23 mouse cellular contexts compared by ENCODE assay signal in genomic region chr17:56792588-56792987, GRCm38 (mm10). TPM values are rescaled to one million over a fixed set of nuclear protein-coding genes. Genes with fewer than 3 reads are reported as not detected.
A peak's percentile ranks its signal among the peaks of the same experiment; 100 is the strongest.
DNase-seq lines count a peak whose midpoint lies in the region; ATAC-seq and TF ChIP-seq lines count a peak whose summit lies in the region.
"Had no signal": no experiment of that assay in that cellular context is flagged by ENCODE, and none has a peak within 500 bp of the region (broad histone marks: within the 10 kb centered on the region; RNA-seq: fewer than 3 reads in every experiment).

No protein-coding gene starts in this region.

- no peaks in the 10 kb centered on the region for H3K9me3 ChIP-seq in liver, embryonic 13.5 days (replicated peaks)
- no peaks in the 10 kb centered on the region for H3K9me3 ChIP-seq in liver, embryonic 11.5 days (ENCODE audit: control insufficient read depth, low read length)
- H3K9me3 ChIP-seq in liver, postnatal 0 days (ENCODE audit: low read length): no peaks in the 10 kb centered on the region
- H3K9me3 ChIP-seq: forebrain, embryonic 10.5 days; forebrain, embryonic 13.5 days; G1E; hindbrain, embryonic 12.5 days; hindbrain, embryonic 15.5 days had no signal

- no peak for TF ChIP-seq EP300 in liver, postnatal 0 days (IDR thresholded peaks at IDR 0.05; ENCODE audit: low read depth)

- H3K9ac ChIP-seq in liver, embryonic 13.5 days: peak overlapping the region; percentile 74
- no peak overlapping the region; the same call in 1 of the 2 replicates for H3K9ac ChIP-seq in liver, embryonic 11.5 days (ENCODE audit: low read depth, low read length)
- no peak overlapping the region for H3K9ac ChIP-seq in liver, postnatal 0 days (replicated peaks)
- H3K9ac ChIP-seq: forebrain, embryonic 13.5 days; hindbrain, embryonic 12.5 days; hindbrain, embryonic 15.5 days had no signal

- WGBS in liver, embryonic 13.5 days (ENCODE audit: insufficient replicate concordance): 82% methylated on average over 3 of the region's 3 CpGs
- 91% methylated on average over 3 of the region's 3 CpGs for WGBS in liver, embryonic 11.5 days
- WGBS in liver, postnatal 0 days (ENCODE audit: insufficient replicate concordance): 82% methylated on average over 3 of the region's 3 CpGs

- peak; percentile 48 for DNase-seq in adrenal gland, adult 2 months
- no peak for DNase-seq in adrenal gland, postnatal 4 days (ENCODE audit: low spot score in 2 of 2)
- no peak for DNase-seq in liver, embryonic 13.5 days
- DNase-seq in liver, embryonic 11.5 days (ENCODE audit: low spot score): no peak
- no peak for DNase-seq in liver, postnatal 0 days
- no peak for DNase-seq in frontal cortex, postnatal 25 days (ENCODE audit: low spot score in 2 of 2)
- DNase-seq: adrenal gland, postnatal 14 days; B cell, adult 2 months; cerebellum, adult 18-20 months; cerebellum, adult 9-10 months; cerebellum, postnatal 14 days; gastrocnemius, adult 2 months; gastrocnemius, postnatal 14 days; heart, adult 11 months had no signal

- no peaks in the 10 kb centered on the region for H3K27me3 ChIP-seq in liver, embryonic 13.5 days
- H3K27me3 ChIP-seq in liver, embryonic 11.5 days (replicated peaks; ENCODE audit: control insufficient read depth, insufficient read depth, low read length): no peaks in the 10 kb centered on the region
- no peaks in the 10 kb centered on the region for H3K27me3 ChIP-seq in liver, postnatal 0 days (ENCODE audit: insufficient read depth, low read length)
- H3K27me3 ChIP-seq: forebrain, embryonic 13.5 days; hindbrain, embryonic 12.5 days; hindbrain, embryonic 15.5 days; Patski had no signal

- H3K4me2 ChIP-seq in liver, embryonic 13.5 days: no peak overlapping the region
- no peak overlapping the region for H3K4me2 ChIP-seq in liver, embryonic 11.5 days
- no peak overlapping the region for H3K4me2 ChIP-seq in liver, postnatal 0 days (ENCODE audit: low read depth, low read length)
- H3K4me2 ChIP-seq: forebrain, embryonic 13.5 days; heart, embryonic 11.5 days; hindbrain, embryonic 12.5 days; hindbrain, embryonic 15.5 days had no signal

- H3K36me3 ChIP-seq in liver, embryonic 13.5 days: peaks cover 20% of the 10 kb centered on the region
- H3K36me3 ChIP-seq in liver, embryonic 11.5 days (ENCODE audit: control insufficient read depth, insufficient read depth, low read length): no peaks in the 10 kb centered on the region
- H3K36me3 ChIP-seq in liver, postnatal 0 days (replicated peaks; ENCODE audit: insufficient read depth, low read length): no peaks in the 10 kb centered on the region
- H3K36me3 ChIP-seq: hindbrain, embryonic 12.5 days; hindbrain, embryonic 15.5 days had no signal

- no peak overlapping the region for H3K4me3 ChIP-seq in liver, embryonic 13.5 days (replicated peaks)
- no peak overlapping the region for H3K4me3 ChIP-seq in liver, embryonic 11.5 days (ENCODE audit: low read depth, low read length)
- no peak overlapping the region for H3K4me3 ChIP-seq in liver, postnatal 0 days (ENCODE audit: low read depth, low read length)
- H3K4me3 ChIP-seq: forebrain, embryonic 10.5 days; forebrain, embryonic 13.5 days; gastrocnemius, adult 2 months; hindbrain, embryonic 12.5 days; hindbrain, embryonic 15.5 days had no signal

- peak overlapping the region; percentile 96 for H3K27ac ChIP-seq in liver, embryonic 13.5 days
- no peak overlapping the region for H3K27ac ChIP-seq in liver, embryonic 11.5 days (ENCODE audit: low read depth, low read length)
- H3K27ac ChIP-seq in liver, postnatal 0 days (ENCODE audit: low read depth): peak overlapping the region; percentile 68; the same call in 1 of the 2 replicates
- H3K27ac ChIP-seq: forebrain, embryonic 10.5 days; forebrain, embryonic 13.5 days; gastrocnemius, adult 2 months; hindbrain, embryonic 12.5 days; hindbrain, embryonic 15.5 days had no signal

- no peak for ATAC-seq in liver, embryonic 13.5 days (ENCODE audit: low read depth)
- no peak for ATAC-seq in liver, embryonic 11.5 days (replicated peaks; ENCODE audit: low FRiP score)
- ATAC-seq in liver, postnatal 0 days: no peak
- ATAC-seq: forebrain, embryonic 13.5 days; forebrain, embryonic 16.5 days; Patski had no signal

- no peak for TF ChIP-seq CTCF in liver, postnatal 0 days (IDR thresholded peaks at IDR 0.05; ENCODE audit: low read depth)

- peaks cover 52% of the 10 kb centered on the region for H3K4me1 ChIP-seq in liver, embryonic 13.5 days (replicated peaks)
- H3K4me1 ChIP-seq in liver, embryonic 11.5 days (replicated peaks; ENCODE audit: control insufficient read depth, insufficient read depth, low read length): peaks cover 14% of the 10 kb centered on the region; the same call in 1 of the 2 replicates
- H3K4me1 ChIP-seq in liver, postnatal 0 days (ENCODE audit: insufficient read depth): peaks cover 11% of the 10 kb centered on the region
- H3K4me1 ChIP-seq: forebrain, embryonic 13.5 days; hindbrain, embryonic 12.5 days; hindbrain, embryonic 15.5 days had no signal

RNA-seq across cellular contexts. Expression of gene Prr22, which starts 22.5 kb away (rescaled TPM):
- total RNA-seq in adrenal gland, adult 2 months (2021): under 1 TPM; 0.43 to 0.73 TPM
- 4.7 and 5.6 TPM in 2 replicates for polyA plus RNA-seq in adrenal gland, adult 2 months (2012; rRNA removed)
- under 1 TPM; 0.76 to 0.90 TPM for total RNA-seq in adrenal gland, postnatal 4 days (2021)
- polyA plus RNA-seq in liver, embryonic 13.5 days (2015; fragmentation: Nextera tagmentation; extraction: Ambion mirVana): 0.45 and 0.61 TPM in 2 replicates
- polyA plus RNA-seq in liver, embryonic 11.5 days (2014; fragmentation: Nextera tagmentation; extraction: Ambion mirVana): 1.6 and 1.8 TPM in 2 replicates
- polyA plus RNA-seq in liver, postnatal 0 days (2015; fragmentation: Nextera tagmentation; extraction: Ambion mirVana): 0.20 and 0.23 TPM in 2 replicates
- total RNA-seq: hematopoietic stem cell, adult 5-6 weeks had no signal

RNA-seq across cellular contexts. Expression of gene Dus3l, which starts 28.0 kb away (rescaled TPM):
- total RNA-seq in adrenal gland, adult 2 months (2021): 10 to 100 TPM; 30.0 to 36.2 TPM
- 104 and 121 TPM in 2 replicates for polyA plus RNA-seq in adrenal gland, adult 2 months (2012; rRNA removed)
- 10 to 100 TPM; 53.0 to 56.2 TPM for total RNA-seq in adrenal gland, postnatal 4 days (2021)
- 17.2 and 17.5 TPM in 2 replicates for polyA plus RNA-seq in liver, embryonic 13.5 days (2015; fragmentation: Nextera tagmentation; extraction: Ambion mirVana)
- 34.5 and 36.9 TPM in 2 replicates for polyA plus RNA-seq in liver, embryonic 11.5 days (2014; fragmentation: Nextera tagmentation; extraction: Ambion mirVana)
- 9.1 TPM in 2 replicates for polyA plus RNA-seq in liver, postnatal 0 days (2015; fragmentation: Nextera tagmentation; extraction: Ambion mirVana)

RNA-seq across cellular contexts. Expression of gene Nrtn, which starts 35.3 kb away (rescaled TPM):
- 1 to 10 TPM; 3.2 to 3.9 TPM for total RNA-seq in adrenal gland, adult 2 months (2021)
- 53.9 and 64.0 TPM in 2 replicates for polyA plus RNA-seq in adrenal gland, adult 2 months (2012; rRNA removed)
- total RNA-seq in adrenal gland, postnatal 4 days (2021): 1 to 10 TPM; 4.1 to 5.2 TPM
- 1.00 and 1.0 TPM in 2 replicates for polyA plus RNA-seq in liver, embryonic 13.5 days (2015; fragmentation: Nextera tagmentation; extraction: Ambion mirVana)
- 5.2 and 5.3 TPM in 2 replicates for polyA plus RNA-seq in liver, embryonic 11.5 days (2014; fragmentation: Nextera tagmentation; extraction: Ambion mirVana)
- polyA plus RNA-seq in liver, postnatal 0 days (2015; fragmentation: Nextera tagmentation; extraction: Ambion mirVana): 1.2 and 2.2 TPM in 2 replicates
- total RNA-seq: G1E; hematopoietic stem cell, adult 5-6 weeks had no signal
- polyA plus RNA-seq: G1E had no signal

RNA-seq across cellular contexts. Expression of gene Rfx2, which starts 38.2 kb away (rescaled TPM):
- total RNA-seq in adrenal gland, adult 2 months (2021): 1 to 10 TPM; 5.7 to 7.8 TPM
- 12.3 and 13.4 TPM in 2 replicates for polyA plus RNA-seq in adrenal gland, adult 2 months (2012; rRNA removed)
- total RNA-seq in adrenal gland, postnatal 4 days (2021): 1 to 10 TPM; 7.4 to 7.6 TPM
- polyA plus RNA-seq in liver, embryonic 13.5 days (2015; fragmentation: Nextera tagmentation; extraction: Ambion mirVana): 10.1 and 10.7 TPM in 2 replicates
- polyA plus RNA-seq in liver, embryonic 11.5 days (2014; fragmentation: Nextera tagmentation; extraction: Ambion mirVana): 9.0 and 9.5 TPM in 2 replicates
- polyA plus RNA-seq in liver, postnatal 0 days (2015; fragmentation: Nextera tagmentation; extraction: Ambion mirVana): 3.1 and 3.6 TPM in 2 replicates
